Mouse (Mus musculus) G1E (cell line): ENCODE results near the gene Ptpn3.

Source experiments
- GATA1 ChIP-seq: IDR thresholded peaks from 2 replicates; pipeline ENCODE4 v1.6.1; 2012; ENCODE audit warnings: borderline replicate concordance, low read length, inconsistent platforms, mixed read lengths
- TAL1 ChIP-seq: conservative IDR thresholded peaks from 2 replicates; pipeline ENCODE4 v1.6.1; 2012; ENCODE audit warnings: low read depth, low read length, inconsistent platforms, mixed read lengths

- TF ChIP-seq TAL1 = no peak
- TF ChIP-seq GATA1 = no peak
Measured at GRCm38 (mm10) chr4:57268330-57268729, 33.3 kb downstream of the Ptpn3 start.
